Mouse (Mus musculus): ENCODE results near the gene Tefm.
A peak's percentile ranks its signal among the peaks of the same experiment; 100 is the strongest.

GRCm38 (mm10) chr11:80132050-80132449 is 9.9 kb downstream of the Tefm start:
- TF ChIP-seq CTCF (IDR thresholded peaks at IDR 0.05; ENCODE audit: low read depth, low read length) (no peak), POLR2A (IDR thresholded peaks at IDR 0.05; ENCODE audit: insufficient read depth, low read length) (no peak), EP300 (IDR thresholded peaks at IDR 0.05; ENCODE audit: insufficient read depth, low read depth, low read length) (peak; percentile 97)

All from ES-Bruce4 (cell line).